Mouse (Mus musculus): ENCODE data around the gene Zfp599.

DNA sequence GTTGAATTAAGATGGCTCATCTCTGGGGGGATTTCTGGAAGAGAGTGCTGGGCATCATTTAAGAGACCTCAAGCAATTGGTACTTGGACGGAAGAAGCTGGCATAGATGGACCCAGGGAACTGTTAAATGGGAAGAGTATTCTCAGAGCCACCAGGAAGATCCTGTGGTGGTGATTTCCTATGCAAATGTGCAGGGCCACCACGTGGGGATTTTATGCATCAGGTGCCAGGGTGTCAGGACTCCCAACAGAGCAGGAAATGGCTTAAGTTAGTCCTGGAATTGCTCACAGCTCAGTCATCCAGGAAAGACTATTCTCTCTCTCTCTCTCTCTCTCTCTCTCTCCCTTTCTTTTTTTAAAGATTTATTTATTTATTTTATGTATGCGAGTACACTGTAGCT, 43.0 kb downstream of the Zfp599 start:
- no peak for TF ChIP-seq ZMIZ1 (IDR thresholded peaks at IDR 0.05; ENCODE audit: low read depth, low read length)
- TF ChIP-seq ETS1 (conservative IDR thresholded peaks at IDR 0.05; ENCODE audit: low read depth, low read length) = no peak
- no peak for TF ChIP-seq KAT2A (IDR thresholded peaks at IDR 0.05; ENCODE audit: insufficient replicate concordance, low read length)
- peak; percentile 39; the same call in 1 of the 2 replicates for TF ChIP-seq EP300 (IDR thresholded peaks at IDR 0.05; ENCODE audit: low read length)
- no peak for TF ChIP-seq CTCF (conservative IDR thresholded peaks at IDR 0.05 in 1 of 2, IDR thresholded peaks at IDR 0.05 in 1 of 2; ENCODE audit: low read depth in 2 of 2, low read length in 2 of 2)
- TF ChIP-seq POLR2A (IDR thresholded peaks at IDR 0.05; ENCODE audit: low read depth, low read length) = no peak
- no peak for TF ChIP-seq UBTF (IDR thresholded peaks at IDR 0.05; ENCODE audit: low read depth, low read length)
- 0 out of 2 replicates have a peak, but pooled peaks have one; percentile 40 for TF ChIP-seq MAX (IDR thresholded peaks at IDR 0.05; ENCODE audit: low read length)
- no peak for TF ChIP-seq CHD1 (IDR thresholded peaks at IDR 0.05; ENCODE audit: low read depth, low read length)
- no peak for TF ChIP-seq ZC3H11A (IDR thresholded peaks at IDR 0.05; ENCODE audit: low read depth, low read length)
- TF ChIP-seq JUN (IDR thresholded peaks at IDR 0.05; ENCODE audit: insufficient read depth, low read depth, low read length) = no peak
- no peak for TF ChIP-seq SIN3A (IDR thresholded peaks at IDR 0.05; ENCODE audit: low read length)

Data from CH12.LX (cell line).